Mouse (Mus musculus) MN1 (cell line): ENCODE data around the gene Selenoi.
A peak's percentile ranks its signal among the peaks of the same experiment; 100 is the strongest.
"Not testable (repeated sequence)": the region's sequence is repeated elsewhere in the genome, so short reads cannot be mapped to it uniquely, and the experiment has no call there.

Experiments
- DNase-seq: peaks from one replicate; pipeline ENCODE4 v3.0.0-alpha.2; 2016; ENCODE audit warnings: low spot score

Selenoi gene

GRCm38 (mm10) chr5:30232271-30232971, at the start of gene Selenoi:
Selenoi (plus strand) TSS chr5:30232581.
- DNase-seq: peak; percentile 97

GRCm38 (mm10) chr5:30187687-30188485, 44.5 kb upstream of the Selenoi start:
- no peak for DNase-seq

- no peak for DNase-seq
Observed at GRCm38 (mm10) chr5:30192452-30192851, 39.9 kb upstream of the Selenoi start.

GRCm38 (mm10) chr5:30195340-30195739, 37.0 kb upstream of the Selenoi start:
- no peak for DNase-seq

GRCm38 (mm10) chr5:30198257-30198656, 34.1 kb upstream of the Selenoi start:
- DNase-seq: no peak

- DNase-seq: peak; percentile 41
Observed at GRCm38 (mm10) chr5:30201521-30201920, 30.9 kb upstream of the Selenoi start.

- no peak for DNase-seq
Observed at GRCm38 (mm10) chr5:30202221-30202620, 30.2 kb upstream of the Selenoi start.

- DNase-seq: no peak
Observed at GRCm38 (mm10) chr5:30203216-30203885, 29.0 kb upstream of the Selenoi start.

GRCm38 (mm10) chr5:30204441-30204840, 27.9 kb upstream of the Selenoi start:
- no peak for DNase-seq

- DNase-seq: no peak
Observed at GRCm38 (mm10) chr5:30205034-30205433, 27.3 kb upstream of the Selenoi start.

- DNase-seq: no peak
Observed at GRCm38 (mm10) chr5:30205493-30205892, 26.9 kb upstream of the Selenoi start, which contains the start of gene Adgrf3. Adgrf3 (minus strand) TSS chr5:30205722.

- DNase-seq: no peak
Observed at GRCm38 (mm10) chr5:30207276-30207675, 25.1 kb upstream of the Selenoi start.

GRCm38 (mm10) chr5:30210758-30211157, 21.6 kb upstream of the Selenoi start:
- not testable (repeated sequence) for DNase-seq

- peak; percentile 65 for DNase-seq
Observed at GRCm38 (mm10) chr5:30214889-30215288, 17.5 kb upstream of the Selenoi start.

- no peak for DNase-seq
Observed at GRCm38 (mm10) chr5:30215970-30216369, 16.4 kb upstream of the Selenoi start.

- no peak for DNase-seq
Observed at GRCm38 (mm10) chr5:30219715-30220114, 12.7 kb upstream of the Selenoi start.

- DNase-seq: no peak
Observed at GRCm38 (mm10) chr5:30220666-30221065, 11.7 kb upstream of the Selenoi start.

- no peak for DNase-seq
Observed at GRCm38 (mm10) chr5:30222681-30223080, 9.7 kb upstream of the Selenoi start.

GRCm38 (mm10) chr5:30230901-30231300, 1.5 kb upstream of the Selenoi start:
- no peak for DNase-seq

GRCm38 (mm10) chr5:30231891-30232270, 500 bp upstream of the Selenoi start:
- DNase-seq: no peak

GRCm38 (mm10) chr5:30233042-30233441, 661 bp downstream of the Selenoi start:
- peak; percentile 36 for DNase-seq

- no peak for DNase-seq
Observed at GRCm38 (mm10) chr5:30233979-30234378, 1.6 kb downstream of the Selenoi start.

GRCm38 (mm10) chr5:30235641-30236126, 3.3 kb downstream of the Selenoi start:
- DNase-seq: no peak
